Comparison of ENCODE assay signal across 28 mouse cellular contexts in the genomic region with DNA sequence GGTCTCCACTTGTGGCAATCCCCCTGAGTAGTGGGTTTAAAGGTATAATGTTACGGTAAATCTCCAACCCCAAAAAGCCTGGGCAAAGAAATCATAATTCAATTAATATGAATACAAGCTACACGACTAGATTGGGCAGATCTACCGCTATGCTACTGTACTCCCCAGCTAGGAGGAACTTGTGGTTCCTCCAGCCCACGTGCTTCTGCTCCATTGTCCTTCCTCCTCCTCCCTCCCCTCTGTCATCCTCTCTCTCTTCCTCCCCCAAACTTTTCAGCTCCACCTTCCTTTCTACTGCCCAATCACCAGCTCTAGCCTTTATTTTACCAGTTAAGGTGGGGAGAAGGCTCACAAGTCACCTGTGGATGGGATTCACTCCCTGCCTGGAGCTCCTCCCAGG. TPM values are rescaled to one million over a fixed set of nuclear protein-coding genes. Genes with fewer than 3 reads are reported as not detected.
"Had no signal": no experiment of that assay in that cellular context is flagged by ENCODE, and none has a peak within 500 bp of the region (broad histone marks: within the 10 kb centered on the region; RNA-seq: fewer than 3 reads in every experiment).

No protein-coding gene starts in this region.

- H3K9ac ChIP-seq: limb, embryonic 13.5 days; liver, embryonic 12.5 days; liver, embryonic 15.5 days; lung, embryonic 15.5 days; midbrain, embryonic 12.5 days; midbrain, embryonic 15.5 days; neural tube, embryonic 13.5 days had no signal

- DNase-seq: kidney, adult 2 months; kidney, postnatal 10 days; kidney, postnatal 36 days; layer of hippocampus, postnatal 36 days; liver; lung, adult 18-20 months; lung, postnatal 10 days; lung, postnatal 36 days; right cerebral cortex, adult 18-20 months; right cerebral cortex, postnatal 14 days; right cerebral cortex, postnatal 4 days; thymus, adult 2 months; thymus, postnatal 14 days had no signal

- H3K27me3 ChIP-seq: limb, embryonic 13.5 days; liver, embryonic 12.5 days; liver, embryonic 15.5 days; lung, embryonic 15.5 days; midbrain, embryonic 12.5 days; midbrain, embryonic 15.5 days; neural tube, embryonic 13.5 days had no signal

- H3K4me1 ChIP-seq: limb, embryonic 10.5 days; limb, embryonic 13.5 days; liver, embryonic 12.5 days; liver, embryonic 15.5 days; lung, embryonic 15.5 days; midbrain, embryonic 12.5 days; midbrain, embryonic 15.5 days; neural tube, embryonic 13.5 days had no signal

- H3K36me3 ChIP-seq: midbrain, embryonic 15.5 days had no signal

- H3K4me3 ChIP-seq: left cerebral cortex, adult 2 months; limb, embryonic 10.5 days; limb, embryonic 13.5 days; liver, embryonic 12.5 days; liver, embryonic 15.5 days; lung, embryonic 15.5 days; midbrain, embryonic 12.5 days; midbrain, embryonic 15.5 days; myocyte; neural tube, embryonic 13.5 days had no signal

- H3K9me3 ChIP-seq: limb, embryonic 10.5 days; limb, embryonic 13.5 days; liver, embryonic 12.5 days; liver, embryonic 15.5 days; lung, embryonic 15.5 days; midbrain, embryonic 12.5 days; midbrain, embryonic 15.5 days; neural tube, embryonic 13.5 days had no signal

- H3K27ac ChIP-seq: left cerebral cortex, adult 2 months; limb, embryonic 10.5 days; limb, embryonic 13.5 days; liver, embryonic 12.5 days; liver, embryonic 15.5 days; lung, embryonic 15.5 days; midbrain, embryonic 12.5 days; midbrain, embryonic 15.5 days; neural tube, embryonic 13.5 days; stomach, postnatal 0 days had no signal

- ATAC-seq: liver, embryonic 12.5 days; midbrain, embryonic 15.5 days had no signal

RNA-seq across cellular contexts. Expression of a gene that starts 21.4 kb away (rescaled TPM):
- total RNA-seq: layer of hippocampus, adult 8-10 months; layer of hippocampus, postnatal 10 days; layer of hippocampus, postnatal 36 days; left cerebral cortex, adult 2 months; left cerebral cortex, postnatal 25 days had no signal
- polyA plus RNA-seq: limb, embryonic 10.5 days; limb, embryonic 13.5 days; liver, embryonic 15.5 days; lung, embryonic 15.5 days; midbrain, embryonic 12.5 days; midbrain, embryonic 15.5 days; myocyte; neural tube, embryonic 13.5 days; stomach, embryonic 14.5 days; stomach, postnatal 0 days; thymus, adult 2 months had no signal
